Mouse (Mus musculus) limb, embryonic 10.5 days (tissue): ENCODE measurements at regions not wholly inside any gene's neighbourhood (a gene's known extent, or its start where the extent isn't known, plus 50 kb on each side); places are given as distances from the start of the nearest gene placed in this dataset.

Source experiments
- DNase-seq: peaks from one replicate; pipeline ENCODE4 v3.0.0-alpha.2; 2017; ENCODE audit warnings: low spot score
- H3K27ac ChIP-seq: fragments of 300-500 bp; sonication (generic); 2 replicates; pipeline ENCODE4 v1.5.1; 2016; ENCODE audit warnings: mild to moderate bottlenecking
- H3K27me3 ChIP-seq: fragments of 300-500 bp; sonication (generic); 2 replicates; pipeline ENCODE4 v1.6.1; 2016; ENCODE audit warnings: low read depth, mild to moderate bottlenecking; ENCODE audit not compliant: poor library complexity, severe bottlenecking
- H3K36me3 ChIP-seq: fragments of 300-500 bp; sonication (generic); 2 replicates; pipeline ENCODE4 v1.6.1; 2016; ENCODE audit warnings: mild to moderate bottlenecking, moderate library complexity
- H3K4me1 ChIP-seq: fragments of 300-500 bp; sonication (generic); 2 replicates; pipeline ENCODE4 v1.6.1; 2016
- H3K4me3 ChIP-seq: fragments of 300-500 bp; sonication (generic); 2 replicates; pipeline ENCODE4 v1.5.1; 2016; ENCODE audit warnings: mild to moderate bottlenecking, moderate library complexity
- H3K9me3 ChIP-seq: fragments of 300-500 bp; sonication (generic); replicated peaks from 2 replicates; pipeline ENCODE4 v1.6.1; 2016; ENCODE audit warnings: mild to moderate bottlenecking
- WGBS: fragments of 180-500 bp; shearing (Covaris S2); methylation state at CpG from one replicate; pipeline ENCODE4 v1.1.7; 2016; 5-methylcytosine and 5-hydroxymethylcytosine counted together

DNA sequence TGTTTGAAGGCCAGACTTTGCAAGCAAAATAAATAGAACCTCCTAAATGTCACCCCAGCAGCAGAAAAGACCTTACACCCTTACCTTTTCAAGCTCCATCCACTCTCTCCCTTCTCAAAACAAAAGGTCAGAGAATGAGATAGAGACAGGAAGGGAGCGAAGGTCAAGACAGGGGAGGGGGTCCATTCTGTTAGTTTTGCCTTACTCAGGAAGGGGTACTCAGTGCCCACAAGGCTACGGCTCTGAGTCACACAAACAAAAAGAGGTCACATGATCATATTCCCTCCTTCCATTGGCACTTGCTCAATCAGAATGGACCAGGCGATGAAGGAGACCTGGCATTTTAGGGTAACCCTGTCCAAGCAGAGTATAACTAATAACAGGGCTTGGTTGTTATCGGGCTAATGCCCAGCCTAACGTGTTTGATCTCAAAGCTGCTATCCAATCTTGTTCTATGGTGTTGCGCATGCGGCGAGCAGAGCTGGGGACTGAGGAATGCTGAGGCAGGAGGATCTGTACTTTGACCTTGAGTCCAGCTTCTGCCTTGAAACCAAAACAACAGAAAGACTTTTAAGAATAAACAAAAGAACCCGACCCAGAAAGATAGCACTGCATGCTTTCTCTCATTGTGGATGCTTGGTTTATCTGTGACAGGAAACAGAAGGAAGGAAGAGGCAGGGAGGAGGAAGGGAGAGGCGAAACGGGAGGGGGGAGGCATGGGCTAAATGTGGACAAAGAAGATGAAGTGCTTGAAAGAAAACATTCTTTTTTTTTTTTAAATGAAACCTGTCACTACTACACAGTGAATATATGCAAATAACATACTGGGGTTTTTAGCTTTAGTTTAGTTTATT lies 184.5 kb downstream of the Ankrd50 start:
- Histone ChIP-seq H3K27ac (no peak overlapping the region), H3K4me1 (peaks cover 16% of the 10 kb centered on the region; the same call in 1 of the 2 replicates), H3K4me3 (no peak overlapping the region), H3K36me3 (no peaks in the 10 kb centered on the region), H3K9me3 (no peaks in the 10 kb centered on the region), H3K27me3 (no peaks in the 10 kb centered on the region)
- 78% methylated on average over 11 of the region's 11 CpGs for WGBS
- no peak for DNase-seq

DNA sequence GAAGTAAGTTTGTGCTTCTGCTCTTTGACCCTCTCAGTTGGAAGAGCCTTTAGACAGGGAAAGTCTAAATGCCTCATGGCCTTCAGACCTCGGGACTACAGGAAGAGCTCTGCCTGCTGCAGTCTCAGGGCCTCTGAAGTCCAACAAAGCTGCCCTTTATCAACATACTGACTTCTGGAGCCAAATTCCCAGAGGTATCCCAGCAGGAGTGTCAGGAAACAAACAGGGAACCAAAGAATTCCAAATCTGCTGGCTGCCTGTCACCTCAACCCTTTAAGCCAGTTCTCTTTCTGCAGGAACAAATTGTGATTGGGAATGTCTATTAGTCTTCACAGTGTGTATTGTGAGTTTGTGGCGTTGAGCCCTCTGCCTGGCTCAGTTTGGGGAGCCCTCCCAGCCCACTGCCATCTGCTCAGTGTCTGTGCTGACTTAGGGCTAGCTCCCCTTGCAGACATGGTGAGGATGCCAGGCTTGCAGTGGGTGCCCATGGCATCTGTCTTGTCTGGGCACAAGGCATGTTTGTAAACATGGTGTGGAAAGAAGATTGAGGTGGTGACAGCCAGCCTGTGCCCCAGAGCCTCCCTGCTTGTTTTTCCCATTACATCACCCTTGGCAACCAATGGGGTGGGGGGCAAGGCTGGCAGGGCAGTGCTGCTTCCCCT lies 185.3 kb downstream of the Ankrd50 start:
- H3K27ac ChIP-seq, result 0 out of 2 replicates have a peak overlapping the region, but pooled peaks have one; percentile 25
- no peak overlapping the region for H3K4me3 ChIP-seq
- WGBS, result 43% methylated on average over 2 of the region's 2 CpGs

DNA sequence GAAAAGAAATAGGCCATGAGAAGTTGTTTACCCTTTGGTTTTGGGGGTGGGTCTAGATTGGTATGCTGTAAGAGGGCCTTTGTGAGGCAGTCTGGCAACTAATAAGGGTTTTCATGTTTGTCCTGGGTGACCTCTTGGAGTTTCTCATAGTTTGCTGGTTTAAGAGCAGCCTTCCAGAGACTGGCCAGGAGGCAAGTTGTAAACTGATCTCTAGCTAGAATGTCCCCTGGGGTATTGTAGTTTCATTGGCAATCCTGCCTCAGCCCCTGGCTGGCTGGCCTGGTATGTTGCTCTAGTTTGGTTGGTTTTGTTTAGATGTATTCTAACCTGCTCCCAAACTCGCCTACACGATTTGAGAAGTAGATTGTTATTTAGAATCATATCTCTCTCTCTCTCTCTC lies 187.1 kb downstream of the Ankrd50 start:
- Histone ChIP-seq H3K27me3 (no peaks in the 10 kb centered on the region), H3K27ac (no peak overlapping the region; the same call in 1 of the 2 replicates), H3K36me3 (no peaks in the 10 kb centered on the region), H3K4me1 (peaks cover 16% of the 10 kb centered on the region; the same call in 1 of the 2 replicates), H3K9me3 (no peaks in the 10 kb centered on the region), H3K4me3 (no peak overlapping the region)
- DNase-seq, result no peak
- WGBS, result 93% methylated on average over 2 of the region's 2 CpGs

More for the DNA sequence above, 185.3 kb downstream of the Ankrd50 start:
- Histone ChIP-seq H3K27me3 (no peaks in the 10 kb centered on the region), H3K9me3 (no peaks in the 10 kb centered on the region), H3K4me1 (peaks cover 16% of the 10 kb centered on the region; the same call in 1 of the 2 replicates), H3K36me3 (no peaks in the 10 kb centered on the region)
- no peak for DNase-seq

DNA sequence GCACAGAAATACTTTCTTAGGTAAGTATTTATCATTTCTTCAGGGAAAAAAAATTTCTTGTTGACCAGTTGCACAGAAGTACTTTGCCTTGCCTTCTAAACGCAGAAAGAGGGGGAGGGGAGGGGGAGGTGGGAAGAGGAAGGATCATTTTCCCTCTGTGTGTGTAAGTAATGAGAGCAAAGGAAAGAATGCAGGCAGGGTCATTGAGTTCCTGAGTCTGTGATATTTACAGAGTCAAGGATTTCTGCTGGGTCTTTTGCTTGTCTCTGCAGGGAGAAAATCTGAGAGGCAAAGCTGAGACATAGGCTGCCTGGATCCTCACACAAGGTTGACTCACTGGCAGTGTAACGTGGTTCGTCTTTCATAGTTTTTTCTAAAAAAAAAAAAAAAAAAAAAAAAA lies 195.6 kb downstream of the Ankrd50 start:
- Histone ChIP-seq H3K27me3 (no peaks in the 10 kb centered on the region), H3K27ac (no peak overlapping the region), H3K4me1 (peaks cover 11% of the 10 kb centered on the region), H3K9me3 (no peaks in the 10 kb centered on the region), H3K4me3 (no peak overlapping the region), H3K36me3 (no peaks in the 10 kb centered on the region)
- 50% methylated on average over 3 of the region's 3 CpGs for WGBS
- DNase-seq, result no peak

DNA sequence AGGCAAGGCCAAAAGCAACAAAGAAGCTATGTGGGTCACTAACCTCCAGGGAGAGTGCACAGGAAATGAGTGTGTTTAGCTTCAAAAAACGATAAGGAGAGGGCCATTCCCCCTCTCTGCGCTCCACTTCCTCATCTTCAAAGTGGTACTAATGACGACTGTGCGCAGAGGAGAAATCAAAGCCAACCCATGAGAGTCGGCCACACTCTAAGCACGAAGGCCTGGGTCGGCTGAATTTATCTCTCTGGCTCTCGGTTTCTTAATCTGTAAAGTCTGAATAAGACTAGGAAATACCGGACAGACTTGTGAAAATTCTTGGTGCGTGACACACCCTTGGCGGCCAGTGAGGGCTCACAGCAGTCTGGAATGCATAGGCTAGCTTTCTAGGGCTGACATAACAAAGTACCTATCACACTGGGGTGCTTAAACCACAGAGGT lies 200.9 kb downstream of the Ankrd50 start:
- DNase-seq, result no peak
- Histone ChIP-seq H3K4me3 (no peak overlapping the region), H3K27ac (0 out of 2 replicates have a peak overlapping the region, but pooled peaks have one; percentile 4), H3K9me3 (no peaks in the 10 kb centered on the region), H3K27me3 (no peaks in the 10 kb centered on the region), H3K4me1 (peaks cover 11% of the 10 kb centered on the region), H3K36me3 (no peaks in the 10 kb centered on the region)
- WGBS, result 43% methylated on average over 11 of the region's 11 CpGs

GRCm38 (mm10) chr3:38282891-38283290 lies 201.8 kb downstream of the Ankrd50 start:
- no peaks in the 10 kb centered on the region for H3K9me3 ChIP-seq
- H3K4me1 ChIP-seq, result peaks cover 11% of the 10 kb centered on the region
- H3K36me3 ChIP-seq, result no peaks in the 10 kb centered on the region
- H3K27me3 ChIP-seq, result no peaks in the 10 kb centered on the region
- 89% methylated on average over 4 of the region's 4 CpGs for WGBS
- H3K4me3 ChIP-seq, result no peak overlapping the region
- no peak for DNase-seq
- H3K27ac ChIP-seq, result no peak overlapping the region

- Histone ChIP-seq H3K4me3 (no peak overlapping the region), H3K4me1 (peaks cover 11% of the 10 kb centered on the region), H3K27ac (no peak overlapping the region), H3K36me3 (no peaks in the 10 kb centered on the region), H3K9me3 (no peaks in the 10 kb centered on the region), H3K27me3 (no peaks in the 10 kb centered on the region)
- WGBS, result 69% methylated on average over 4 of the region's 4 CpGs
- DNase-seq, result no peak
Observed at GRCm38 (mm10) chr3:38281683-38282082, 203.0 kb downstream of the Ankrd50 start.

DNA sequence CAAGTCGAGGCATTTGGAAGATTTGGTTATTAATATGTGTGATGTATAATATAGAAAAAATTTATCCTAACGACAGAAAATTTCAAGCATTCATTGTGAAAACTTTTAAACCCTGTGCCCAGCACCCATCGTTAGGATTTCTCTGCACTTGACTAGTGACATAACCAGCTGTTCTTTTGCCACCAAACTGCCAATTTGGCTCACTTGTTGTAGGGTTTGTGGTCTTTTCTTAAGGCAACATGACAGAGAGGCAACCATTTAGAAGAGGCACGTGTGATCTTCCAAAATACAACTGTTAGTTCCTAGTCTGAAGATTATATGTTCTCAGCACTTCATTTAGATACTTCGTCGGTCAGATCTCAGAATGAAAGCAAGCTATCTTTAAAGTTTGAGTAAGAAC lies 203.8 kb downstream of the Ankrd50 start:
- no peak overlapping the region for H3K27ac ChIP-seq

DNA sequence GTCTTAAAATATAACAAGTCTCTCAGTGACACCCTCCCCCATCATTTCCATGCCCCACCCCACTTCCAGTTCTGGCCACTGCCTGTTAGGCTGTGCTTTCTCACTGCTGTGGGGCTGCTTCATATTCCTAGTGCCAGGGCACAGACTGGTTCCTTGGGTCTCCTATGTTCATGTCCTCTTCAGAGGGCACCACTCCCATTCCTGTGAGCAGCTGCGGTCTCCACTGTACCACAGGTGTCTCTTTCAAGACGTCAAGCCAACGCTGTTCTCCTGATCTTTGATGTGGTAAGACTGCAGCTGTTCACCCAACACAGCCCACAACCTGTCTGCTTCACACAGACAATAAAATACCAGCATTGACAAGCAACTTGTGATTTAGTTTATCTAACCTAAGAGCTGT lies 204.5 kb downstream of the Ankrd50 start:
- no peaks in the 10 kb centered on the region for H3K9me3 ChIP-seq
- no peak overlapping the region for H3K27ac ChIP-seq
- H3K27me3 ChIP-seq, result no peaks in the 10 kb centered on the region
- no peaks in the 10 kb centered on the region for H3K36me3 ChIP-seq
- WGBS, result 89% methylated on average over 3 of the region's 3 CpGs
- peaks cover 17% of the 10 kb centered on the region for H3K4me1 ChIP-seq
- DNase-seq, result no peak
- H3K4me3 ChIP-seq, result no peak overlapping the region

More for the DNA sequence above, 203.8 kb downstream of the Ankrd50 start:
- H3K36me3 ChIP-seq, result no peaks in the 10 kb centered on the region
- no peak overlapping the region for H3K4me3 ChIP-seq
- no peak for DNase-seq
- 86% methylated on average over 6 of the region's 6 CpGs for WGBS
- H3K9me3 ChIP-seq, result no peaks in the 10 kb centered on the region
- no peaks in the 10 kb centered on the region for H3K27me3 ChIP-seq
- peaks cover 11% of the 10 kb centered on the region for H3K4me1 ChIP-seq

DNA sequence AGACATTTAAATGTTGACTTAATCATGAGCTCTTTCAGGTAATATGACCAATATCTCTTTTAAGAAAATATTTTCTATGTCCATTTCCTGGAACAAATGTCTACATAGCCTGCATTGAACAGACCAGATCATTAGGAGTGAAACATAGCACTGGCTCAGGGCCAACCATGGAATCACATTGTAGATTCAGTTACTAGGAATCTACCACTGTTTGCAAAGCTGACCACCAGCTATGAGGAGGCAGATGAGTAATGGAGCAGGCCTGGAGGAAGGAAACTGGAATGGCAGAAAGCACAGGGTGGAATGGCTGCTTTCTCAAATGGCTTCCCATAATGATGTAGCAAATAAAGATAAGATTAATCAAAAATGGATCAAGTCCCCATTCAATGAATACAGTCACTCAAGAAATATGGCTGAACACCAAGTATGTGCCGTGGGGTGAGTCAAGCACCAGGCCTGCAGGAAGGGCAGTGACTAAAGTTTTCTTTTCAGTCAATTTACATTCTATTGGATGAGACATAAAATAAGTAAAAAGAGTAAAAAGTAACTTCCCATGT lies 207.6 kb downstream of the Ankrd50 start:
- Histone ChIP-seq H3K36me3 (no peaks in the 10 kb centered on the region), H3K9me3 (no peaks in the 10 kb centered on the region), H3K4me1 (peaks cover 11% of the 10 kb centered on the region), H3K27me3 (no peaks in the 10 kb centered on the region), H3K27ac (no peak overlapping the region), H3K4me3 (no peak overlapping the region)
- DNase-seq, result no peak
- WGBS, result 89% methylated on average over 1 of the region's 1 CpGs

- no peaks in the 10 kb centered on the region for H3K9me3 ChIP-seq
- H3K27ac ChIP-seq, result peak overlapping the region; percentile 42
- H3K36me3 ChIP-seq, result no peaks in the 10 kb centered on the region
- WGBS, result 50% methylated on average over 2 of the region's 2 CpGs
- no peaks in the 10 kb centered on the region for H3K27me3 ChIP-seq
- H3K4me1 ChIP-seq, result peaks cover 11% of the 10 kb centered on the region
- no peak overlapping the region for H3K4me3 ChIP-seq
- DNase-seq, result no peak
Observed at GRCm38 (mm10) chr3:38275321-38275720, 209.3 kb downstream of the Ankrd50 start.

- 72% methylated on average over 6 of the region's 6 CpGs for WGBS
- Histone ChIP-seq H3K4me1 (peaks cover 11% of the 10 kb centered on the region), H3K4me3 (no peak overlapping the region), H3K27ac (no peak overlapping the region), H3K9me3 (no peaks in the 10 kb centered on the region), H3K36me3 (no peaks in the 10 kb centered on the region), H3K27me3 (no peaks in the 10 kb centered on the region)
- no peak for DNase-seq
Observed at GRCm38 (mm10) chr3:38270742-38271141, 213.9 kb downstream of the Ankrd50 start.

- Histone ChIP-seq H3K36me3 (no peaks in the 10 kb centered on the region), H3K27ac (no peak overlapping the region), H3K4me3 (no peak overlapping the region), H3K27me3 (no peaks in the 10 kb centered on the region), H3K4me1 (0 out of 2 replicates have a peak, but pooled peaks cover 3% of the 10 kb centered on the region), H3K9me3 (no peaks in the 10 kb centered on the region)
- 96% methylated on average over 7 of the region's 7 CpGs for WGBS
- DNase-seq, result no peak
Observed at GRCm38 (mm10) chr3:38268226-38268625, 216.4 kb downstream of the Ankrd50 start.
